Mouse (Mus musculus): Measurements from ENCODE around the gene 4930432M17Rik. TPM values are rescaled to one million over a fixed set of nuclear protein-coding genes. Genes with fewer than 3 reads are reported as not detected.

The 4930432M17Rik gene
- total RNA-seq, 2 experiments from 2014 or later: not detected

Other genes with a start within 250 kb of the 4930432M17Rik start
- gene Cnn3, start 244.3 kb upstream of the 4930432M17Rik start, total RNA-seq (2021): 10 to 100 TPM; 28.0 to 29.2 TPM
- gene Slc44a3, start 138.4 kb upstream of the 4930432M17Rik start, total RNA-seq (2021): under 1 TPM in 1 of 2 experiments, not detected in 1; 0.40 TPM
- gene F3, start 52.8 kb downstream of the 4930432M17Rik start, total RNA-seq (2021): 1 to 10 TPM; 4.3 to 6.1 TPM
- gene Abcd3, start 144.5 kb downstream of the 4930432M17Rik start, total RNA-seq (2021): 10 to 100 TPM; 40.1 to 42.3 TPM

Measured in gastrocnemius, postnatal 25 days (tissue).